Mouse (Mus musculus) liver, adult 2 months (tissue): ENCODE measurements around the gene B3galt5.

Experiments used
- CTCF ChIP-seq: fragments of 200-500 bp; IDR thresholded peaks from 2 replicates; pipeline ENCODE4 v1.5.1; 2011; ENCODE audit warnings: low read depth, low read length, control low read depth
- POLR2A ChIP-seq: fragments of 200-500 bp; IDR thresholded peaks from 2 replicates; pipeline ENCODE4 v1.6.1; 2011; ENCODE audit warnings: low read length, control low read depth; ENCODE audit not compliant: insufficient read depth; ENCODE audit errors: extremely low read depth

DNA sequence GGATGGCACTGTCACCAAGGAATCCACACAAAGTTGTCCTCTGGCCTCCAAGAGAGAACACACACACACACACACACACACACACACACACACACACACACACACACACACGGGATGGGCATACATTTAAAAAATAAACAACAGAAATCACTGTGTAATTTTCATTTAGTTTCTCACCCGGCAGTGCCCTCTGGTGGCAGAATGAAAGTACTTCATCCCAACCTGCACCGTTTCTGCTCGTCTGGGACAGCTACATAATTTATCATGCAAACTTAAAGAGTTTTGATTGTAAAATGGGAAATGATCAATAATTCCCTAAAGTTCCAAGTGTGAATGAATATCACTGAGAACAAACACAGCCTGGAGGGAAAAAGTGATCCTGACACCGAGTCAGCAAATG, 105.7 kb downstream of the B3galt5 start:
- peak; percentile 62; the same call in 1 of the 2 replicates for TF ChIP-seq CTCF
- TF ChIP-seq POLR2A: no peak
